ENCODE assay signal across 9 mouse cellular contexts in the genomic region with DNA sequence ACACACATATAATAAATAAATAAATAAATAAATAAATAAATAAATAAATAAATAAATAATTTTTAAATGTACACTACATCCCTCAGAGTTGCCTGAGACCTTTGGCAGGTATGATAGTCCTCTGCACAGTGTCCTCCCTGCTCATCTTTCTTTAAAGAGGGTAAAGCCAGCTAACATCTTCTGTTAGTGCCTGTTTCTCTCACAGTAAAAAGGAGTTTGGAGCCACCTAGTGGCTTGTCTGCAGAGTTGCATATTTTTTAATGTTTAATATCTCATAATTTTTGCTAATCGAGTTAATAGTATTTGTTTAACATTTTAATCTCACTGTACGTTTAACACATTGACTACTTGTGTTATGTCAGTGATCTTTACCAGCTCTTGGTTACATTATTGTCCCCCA.
DNase-seq lines count a peak whose midpoint lies in the region; ATAC-seq lines count a peak whose summit lies in the region.
"Had no signal": no experiment of that assay in that cellular context is flagged by ENCODE, and none has a peak within 500 bp of the region (broad histone marks: within the 10 kb centered on the region; RNA-seq: fewer than 3 reads in every experiment).

No protein-coding gene starts in this region.

- intact Hi-C loops in left cerebral cortex, postnatal 4 days (cut with DNase I): no loop called here

- H3K9me3 ChIP-seq in kidney, embryonic 14.5 days (ENCODE audit: control insufficient read depth, low read length): no peaks in the 10 kb centered on the region
- no peaks in the 10 kb centered on the region for H3K9me3 ChIP-seq in forebrain, embryonic 15.5 days
- H3K9me3 ChIP-seq in midbrain, embryonic 16.5 days (replicated peaks; ENCODE audit: control insufficient read depth, low read length, poor library complexity, severe bottlenecking): no peaks in the 10 kb centered on the region
- no peaks in the 10 kb centered on the region for H3K9me3 ChIP-seq in heart, embryonic 10.5 days

- H3K27me3 ChIP-seq in kidney, embryonic 14.5 days (ENCODE audit: control insufficient read depth, insufficient read depth, low read length): no peaks in the 10 kb centered on the region
- H3K27me3 ChIP-seq in forebrain, embryonic 15.5 days: no peaks in the 10 kb centered on the region
- no peaks in the 10 kb centered on the region for H3K27me3 ChIP-seq in midbrain, embryonic 16.5 days (ENCODE audit: control insufficient read depth, insufficient read depth, low read depth, low read length)
- no peaks in the 10 kb centered on the region; the same call in 1 of the 2 replicates for H3K27me3 ChIP-seq in heart, embryonic 10.5 days (ENCODE audit: insufficient read depth, poor library complexity, severe bottlenecking)

- no peak overlapping the region for H3K4me3 ChIP-seq in kidney, embryonic 14.5 days (ENCODE audit: low read length)
- H3K4me3 ChIP-seq in forebrain, embryonic 15.5 days: no peak overlapping the region
- no peak overlapping the region for H3K4me3 ChIP-seq in midbrain, embryonic 16.5 days (ENCODE audit: low read depth, low read length)
- H3K4me3 ChIP-seq in heart, embryonic 10.5 days: no peak overlapping the region

- ATAC-seq in kidney, embryonic 14.5 days (ENCODE audit: low FRiP score, low TSS enrichment): 0 out of 2 replicates have a peak, but pooled peaks have one; percentile 63
- peak; percentile 89 for ATAC-seq in forebrain, embryonic 15.5 days (replicated peaks)
- peak; percentile 82 for ATAC-seq in midbrain, embryonic 16.5 days

- H3K9ac ChIP-seq in kidney, embryonic 14.5 days (ENCODE audit: low read depth, low read length): no peak overlapping the region
- no peak overlapping the region for H3K9ac ChIP-seq in forebrain, embryonic 15.5 days (replicated peaks)
- H3K9ac ChIP-seq in midbrain, embryonic 16.5 days (ENCODE audit: low read depth, low read length): no peak overlapping the region

- 10% methylated on average over 2 of the region's 2 CpGs for WGBS in kidney, embryonic 14.5 days
- WGBS in forebrain, embryonic 15.5 days: 10% methylated on average over 2 of the region's 2 CpGs
- 8% methylated on average over 2 of the region's 2 CpGs for WGBS in midbrain, embryonic 16.5 days
- 12% methylated on average over 2 of the region's 2 CpGs for WGBS in heart, embryonic 10.5 days

- no peak overlapping the region for H3K27ac ChIP-seq in kidney, embryonic 14.5 days (ENCODE audit: low read depth, low read length)
- no peak overlapping the region for H3K27ac ChIP-seq in forebrain, embryonic 15.5 days (replicated peaks)
- H3K27ac ChIP-seq in midbrain, embryonic 16.5 days (ENCODE audit: low read length): no peak overlapping the region
- H3K27ac ChIP-seq in heart, embryonic 10.5 days: no peak overlapping the region

- no peaks in the 10 kb centered on the region for H3K4me1 ChIP-seq in kidney, embryonic 14.5 days (ENCODE audit: control insufficient read depth, insufficient read depth, low read length)
- H3K4me1 ChIP-seq in forebrain, embryonic 15.5 days: no peaks in the 10 kb centered on the region
- H3K4me1 ChIP-seq in midbrain, embryonic 16.5 days (ENCODE audit: control insufficient read depth, insufficient read depth, low read length): 0 out of 2 replicates have a peak, but pooled peaks cover 3% of the 10 kb centered on the region
- no peaks in the 10 kb centered on the region for H3K4me1 ChIP-seq in heart, embryonic 10.5 days

- no peak overlapping the region for H3K4me2 ChIP-seq in kidney, embryonic 14.5 days (replicated peaks; ENCODE audit: low read depth, low read length)
- no peak overlapping the region for H3K4me2 ChIP-seq in forebrain, embryonic 15.5 days (replicated peaks)
- H3K4me2 ChIP-seq in midbrain, embryonic 16.5 days (ENCODE audit: low read length): no peak overlapping the region

- DNase-seq in kidney, postnatal 14 days: no peak
- DNase-seq in MN1 (ENCODE audit: low spot score): peak; percentile 68
- no peak for DNase-seq in left cerebral cortex, postnatal 4 days
- DNase-seq in cerebellum, adult 8-10 months: no peak
- no peak for DNase-seq in heart, embryonic 10.5 days (ENCODE audit: low spot score)
- DNase-seq: adrenal gland, postnatal 25 days had no signal

- no peaks in the 10 kb centered on the region for H3K36me3 ChIP-seq in kidney, embryonic 14.5 days (ENCODE audit: control insufficient read depth, insufficient read depth, low read length)
- no peaks in the 10 kb centered on the region for H3K36me3 ChIP-seq in forebrain, embryonic 15.5 days
- H3K36me3 ChIP-seq in midbrain, embryonic 16.5 days (ENCODE audit: control insufficient read depth, insufficient read depth, low read length): no peaks in the 10 kb centered on the region
- no peaks in the 10 kb centered on the region for H3K36me3 ChIP-seq in heart, embryonic 10.5 days
